Mouse (Mus musculus): ENCODE data around the gene Nup210. TPM values are rescaled to one million over a fixed set of nuclear protein-coding genes. Genes with fewer than 3 reads are reported as not detected.
A peak's percentile ranks its signal among the peaks of the same experiment; 100 is the strongest.

The Nup210 gene
- polyA plus RNA-seq, 1 experiment from 2014 or later, result 12.5 TPM

DNA sequence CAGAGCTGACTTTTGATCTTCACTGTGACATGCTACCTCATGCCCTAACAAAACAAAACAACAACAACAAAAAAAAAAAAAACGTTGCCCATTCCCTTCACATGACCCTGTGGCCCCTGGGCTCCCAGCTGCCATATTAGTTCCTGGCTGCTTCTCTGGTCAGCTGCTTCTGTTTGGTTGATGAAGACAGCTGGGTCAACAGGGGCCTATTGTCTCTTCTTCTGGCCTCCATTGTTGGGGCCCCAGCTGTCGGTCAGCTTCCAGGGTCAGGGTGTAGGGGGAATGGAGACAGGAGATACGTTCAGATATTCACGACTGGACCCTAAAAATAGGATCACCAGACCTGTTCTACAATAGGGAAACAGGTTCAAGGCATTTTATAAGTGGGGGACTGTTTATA is 39.4 kb upstream of the Nup210 start:
- WGBS, result 16% methylated on average over 4 of the region's 4 CpGs

DNA sequence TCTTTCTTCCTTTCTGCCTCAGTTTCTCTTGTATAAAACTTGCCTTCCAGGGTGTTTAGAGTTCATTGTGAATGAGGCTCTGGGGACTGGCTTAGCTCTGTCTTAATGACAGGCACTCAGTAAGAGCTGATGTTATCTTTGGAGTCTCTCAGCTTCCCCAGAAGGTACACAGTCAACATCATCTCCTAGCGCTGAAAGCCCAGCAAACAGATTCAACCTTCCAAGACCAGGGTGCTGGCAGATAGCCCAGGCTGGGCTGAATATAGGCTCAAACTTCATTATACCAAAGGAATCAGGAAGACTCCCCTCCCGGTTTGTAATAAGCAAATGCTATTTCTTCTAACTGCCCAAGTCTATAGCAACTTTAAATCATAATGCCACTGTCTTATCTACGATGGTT is 38.7 kb upstream of the Nup210 start:
- H3K4me2 ChIP-seq, result no peak overlapping the region
- H3K4me3 ChIP-seq, result no peak overlapping the region
- H3K9me3 ChIP-seq, result no peaks in the 10 kb centered on the region
- WGBS, result 66% methylated on average over 3 of the region's 3 CpGs
- no peak overlapping the region for H3K9ac ChIP-seq
- peak overlapping the region; percentile 54; the same call in 1 of the 2 replicates for H3K27ac ChIP-seq (replicated peaks)
- no peak for ATAC-seq (ENCODE audit: low read depth)
- peaks cover 76% of the 10 kb centered on the region for H3K4me1 ChIP-seq (replicated peaks)
- H3K36me3 ChIP-seq, result no peaks in the 10 kb centered on the region
- H3K27me3 ChIP-seq, result no peaks in the 10 kb centered on the region

More for the DNA sequence above, 39.4 kb upstream of the Nup210 start:
- H3K36me3 ChIP-seq, result no peaks in the 10 kb centered on the region
- ATAC-seq (ENCODE audit: low read depth), result no peak
- H3K9me3 ChIP-seq, result no peaks in the 10 kb centered on the region
- H3K4me3 ChIP-seq, result peak overlapping the region; percentile 64
- peak overlapping the region; percentile 87 for H3K4me2 ChIP-seq
- H3K9ac ChIP-seq, result peak overlapping the region; percentile 85; the same call in 1 of the 2 replicates
- peak overlapping the region; percentile 92 for H3K27ac ChIP-seq (replicated peaks)
- H3K27me3 ChIP-seq, result no peaks in the 10 kb centered on the region
- peaks cover 83% of the 10 kb centered on the region for H3K4me1 ChIP-seq (replicated peaks)

DNA sequence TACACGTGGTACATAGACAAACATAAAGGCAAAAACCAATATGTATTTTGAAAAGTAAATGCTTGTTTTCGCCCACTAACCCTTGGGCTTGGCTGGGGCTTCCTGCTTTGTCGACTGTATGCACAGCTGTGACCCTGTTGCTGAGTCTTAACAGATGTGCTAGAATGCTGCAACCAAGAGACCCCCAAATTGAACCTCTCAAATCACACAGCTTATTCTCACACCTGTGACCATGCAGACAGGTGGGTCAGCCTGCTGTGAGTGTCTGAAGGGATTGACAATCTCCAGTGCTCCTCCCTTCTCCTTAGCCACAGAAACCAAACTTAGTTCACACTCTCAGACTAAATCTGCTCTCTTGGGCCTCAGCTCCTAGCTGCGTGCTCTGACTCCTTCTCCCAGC is 38.1 kb upstream of the Nup210 start:
- peaks cover 70% of the 10 kb centered on the region for H3K4me1 ChIP-seq (replicated peaks)
- no peak overlapping the region for H3K9ac ChIP-seq
- WGBS, result 66% methylated on average over 4 of the region's 4 CpGs
- H3K27me3 ChIP-seq, result no peaks in the 10 kb centered on the region
- no peak for ATAC-seq (ENCODE audit: low read depth)
- H3K27ac ChIP-seq (replicated peaks), result peak overlapping the region; percentile 54
- no peaks in the 10 kb centered on the region for H3K36me3 ChIP-seq
- no peaks in the 10 kb centered on the region for H3K9me3 ChIP-seq
- H3K4me3 ChIP-seq, result no peak overlapping the region
- H3K4me2 ChIP-seq, result no peak overlapping the region; the same call in 1 of the 2 replicates

DNA sequence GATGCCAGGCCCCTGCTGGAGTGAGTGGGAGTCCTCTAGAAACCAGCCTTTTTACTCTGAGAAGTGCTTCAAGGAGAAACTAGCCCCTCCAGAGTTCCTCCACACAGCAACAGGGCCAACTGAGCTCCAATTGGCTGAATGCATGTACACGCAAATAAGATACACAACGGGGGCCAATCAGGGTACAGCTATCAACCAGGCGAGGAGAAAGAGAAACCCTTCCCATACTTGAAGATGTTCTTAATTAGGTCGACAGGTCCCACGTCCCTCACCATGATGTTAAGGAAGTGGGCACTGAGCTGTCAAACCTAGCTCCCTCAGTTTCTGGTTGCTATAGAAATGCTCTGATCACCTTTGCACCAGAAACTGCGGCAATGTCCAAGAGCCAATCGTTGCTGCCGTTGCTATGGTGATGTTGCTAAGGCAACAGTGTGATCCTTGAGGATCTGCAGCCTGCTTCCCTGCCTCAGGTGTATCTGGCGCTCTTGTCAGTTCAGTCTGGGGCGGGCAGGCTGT is 37.0 kb upstream of the Nup210 start:
- no peaks in the 10 kb centered on the region for H3K27me3 ChIP-seq
- H3K4me3 ChIP-seq, result peak overlapping the region; percentile 27
- no peaks in the 10 kb centered on the region for H3K36me3 ChIP-seq
- H3K9me3 ChIP-seq, result no peaks in the 10 kb centered on the region
- under 1% methylated on average over 10 of the region's 10 CpGs for WGBS
- H3K9ac ChIP-seq, result no peak overlapping the region
- H3K4me1 ChIP-seq (replicated peaks), result peaks cover 63% of the 10 kb centered on the region
- peak overlapping the region; percentile 46 for H3K4me2 ChIP-seq
- ATAC-seq (ENCODE audit: low read depth), result peak; percentile 67
- peak overlapping the region; percentile 79 for H3K27ac ChIP-seq (replicated peaks)

DNA sequence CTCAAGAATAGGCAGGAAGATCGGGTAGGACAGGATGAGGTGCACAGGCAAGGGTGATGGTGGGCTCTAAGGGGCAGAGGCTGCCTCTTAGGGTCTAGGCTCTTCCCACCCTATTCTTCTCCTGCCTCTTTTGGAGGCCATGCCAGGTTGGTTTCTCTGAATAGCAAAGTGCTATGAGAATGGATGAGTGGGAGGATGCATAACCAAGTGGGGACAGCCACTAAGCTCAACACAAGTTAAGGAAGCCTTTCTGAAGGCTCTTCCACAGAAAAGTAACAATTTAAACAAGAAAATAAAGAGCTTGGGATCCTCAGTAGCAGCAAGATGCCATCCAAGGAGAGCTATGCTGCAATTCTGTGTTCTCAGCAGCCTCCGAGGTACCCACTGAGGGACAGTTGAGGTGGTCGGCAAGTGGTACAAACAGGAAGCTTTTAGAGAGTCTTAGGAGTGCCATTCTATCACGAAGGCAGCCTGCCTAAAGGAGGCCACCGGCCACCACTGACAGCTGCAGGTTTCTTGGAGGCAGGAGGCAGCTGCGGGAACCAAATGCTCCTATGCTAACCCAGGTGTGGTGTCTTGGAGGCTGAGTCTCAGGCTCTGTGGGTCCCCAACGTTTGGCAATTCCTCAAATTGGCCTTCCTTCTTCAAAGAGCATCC is 36.4 kb upstream of the Nup210 start:
- Histone ChIP-seq H3K9ac (no peak overlapping the region), H3K4me3 (peak overlapping the region; percentile 27; the same call in 1 of the 2 replicates), H3K36me3 (no peaks in the 10 kb centered on the region), H3K4me2 (peak overlapping the region; percentile 46), H3K27ac (replicated peaks) (peak overlapping the region; percentile 79), H3K4me1 (replicated peaks) (peaks cover 63% of the 10 kb centered on the region), H3K27me3 (no peaks in the 10 kb centered on the region), H3K9me3 (no peaks in the 10 kb centered on the region)
- ATAC-seq (ENCODE audit: low read depth), result no peak
- WGBS, result 38% methylated on average over 7 of the region's 7 CpGs

DNA sequence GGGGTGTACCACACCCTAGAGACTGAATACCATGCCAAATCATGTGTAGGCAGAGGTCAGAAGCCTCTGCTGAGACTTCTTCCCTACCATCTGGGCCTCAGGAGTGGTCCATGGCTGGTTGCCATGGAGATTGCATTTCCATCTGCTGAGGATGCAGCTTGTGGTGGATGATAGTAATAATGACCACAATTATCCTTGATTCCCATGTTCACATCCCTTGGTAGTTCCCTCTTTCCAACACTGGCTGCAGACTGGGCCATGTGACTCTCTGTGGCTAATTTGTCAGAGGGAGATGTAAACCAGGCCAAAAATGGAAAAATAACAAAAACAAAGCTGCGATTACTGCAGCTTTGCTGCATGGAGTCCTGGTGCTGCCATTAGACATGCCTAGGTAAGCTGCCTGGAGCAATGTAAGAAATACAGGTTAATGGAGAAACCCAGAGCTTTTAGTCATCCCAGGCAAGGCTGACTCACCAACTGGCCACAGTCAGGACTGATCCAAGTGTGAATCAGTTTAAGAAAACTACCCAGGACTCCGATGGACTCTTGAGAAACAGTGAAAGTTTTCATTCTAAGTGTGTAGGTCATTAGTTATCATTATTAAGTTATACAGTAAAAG is 30.6 kb upstream of the Nup210 start:
- peak overlapping the region; percentile 93 for H3K27ac ChIP-seq (replicated peaks)
- H3K4me3 ChIP-seq, result no peak overlapping the region
- H3K27me3 ChIP-seq, result no peaks in the 10 kb centered on the region
- peak overlapping the region; percentile 1; the same call in 1 of the 2 replicates for H3K9ac ChIP-seq
- no peaks in the 10 kb centered on the region for H3K9me3 ChIP-seq
- no peak overlapping the region for H3K4me2 ChIP-seq
- peaks cover 45% of the 10 kb centered on the region for H3K4me1 ChIP-seq (replicated peaks)
- peak; percentile 87 for ATAC-seq (ENCODE audit: low read depth)
- no peaks in the 10 kb centered on the region for H3K36me3 ChIP-seq
- WGBS, result 61% methylated on average over 2 of the region's 2 CpGs

- Histone ChIP-seq H3K9ac (peak overlapping the region; percentile 1; the same call in 1 of the 2 replicates), H3K36me3 (no peaks in the 10 kb centered on the region), H3K27me3 (no peaks in the 10 kb centered on the region), H3K4me3 (no peak overlapping the region), H3K27ac (replicated peaks) (peak overlapping the region; percentile 93), H3K9me3 (no peaks in the 10 kb centered on the region), H3K4me2 (no peak overlapping the region), H3K4me1 (replicated peaks) (peaks cover 45% of the 10 kb centered on the region)
- 10% methylated on average over 5 of the region's 5 CpGs for WGBS
- peak; percentile 95 for ATAC-seq (ENCODE audit: low read depth)
Observed at GRCm38 (mm10) chr6:91146443-91147151, 30.0 kb upstream of the Nup210 start.

GRCm38 (mm10) chr6:91145572-91145971 is 28.9 kb upstream of the Nup210 start:
- Histone ChIP-seq H3K27ac (replicated peaks) (peak overlapping the region; percentile 93), H3K4me1 (replicated peaks) (peaks cover 45% of the 10 kb centered on the region), H3K4me3 (no peak overlapping the region), H3K9me3 (no peaks in the 10 kb centered on the region), H3K36me3 (no peaks in the 10 kb centered on the region), H3K4me2 (no peak overlapping the region), H3K27me3 (no peaks in the 10 kb centered on the region), H3K9ac (no peak overlapping the region)
- ATAC-seq (ENCODE audit: low read depth), result no peak
- WGBS, result 66% methylated on average over 5 of the region's 5 CpGs

DNA sequence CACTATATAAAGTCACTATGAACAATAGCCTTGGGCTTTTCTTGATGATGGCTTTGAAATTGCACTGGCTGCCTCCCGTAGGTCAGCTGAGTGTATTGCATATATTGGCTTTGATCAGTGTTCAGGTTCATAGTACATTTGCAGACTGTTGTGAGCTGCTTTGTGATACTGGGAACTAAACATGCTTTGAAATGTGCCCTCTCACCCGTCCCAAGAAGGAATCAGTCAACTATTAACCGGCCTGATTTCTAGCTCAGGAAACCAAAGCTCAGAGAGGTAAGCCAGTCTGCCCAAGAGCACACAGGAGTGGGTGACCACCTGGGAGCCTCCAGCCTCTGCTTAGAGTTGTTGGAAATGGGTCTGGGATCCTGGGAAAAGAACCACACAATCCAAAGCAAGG is 28.4 kb upstream of the Nup210 start:
- Histone ChIP-seq H3K36me3 (no peaks in the 10 kb centered on the region), H3K4me2 (no peak overlapping the region), H3K4me3 (no peak overlapping the region), H3K9ac (no peak overlapping the region), H3K4me1 (replicated peaks) (peaks cover 45% of the 10 kb centered on the region), H3K9me3 (no peaks in the 10 kb centered on the region), H3K27ac (replicated peaks) (peak overlapping the region; percentile 93), H3K27me3 (no peaks in the 10 kb centered on the region)
- 78% methylated on average over 3 of the region's 3 CpGs for WGBS
- no peak for ATAC-seq (ENCODE audit: low read depth)

DNA sequence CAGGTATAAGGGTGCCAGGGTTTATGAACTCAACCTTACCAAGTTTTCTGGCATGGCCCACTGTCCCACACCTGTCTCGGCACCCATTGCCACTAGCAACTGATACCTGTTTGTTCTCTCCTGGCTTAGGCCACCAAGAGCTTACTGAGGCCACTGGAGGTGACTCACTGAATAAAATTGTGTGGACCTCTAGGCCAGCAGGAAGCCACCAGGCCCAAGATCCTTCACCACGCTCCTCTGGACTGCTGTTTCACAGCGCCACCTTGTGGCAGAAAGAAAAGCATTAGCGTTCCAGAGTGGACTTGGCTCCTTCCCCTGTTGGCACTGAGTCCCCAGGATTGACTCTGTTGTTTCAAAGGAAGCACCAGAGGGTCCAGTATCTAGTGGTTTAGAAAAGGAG is 23.2 kb upstream of the Nup210 start:
- Histone ChIP-seq H3K27ac (replicated peaks) (no peak overlapping the region), H3K27me3 (no peaks in the 10 kb centered on the region), H3K36me3 (no peaks in the 10 kb centered on the region), H3K9ac (no peak overlapping the region), H3K9me3 (no peaks in the 10 kb centered on the region), H3K4me2 (no peak overlapping the region), H3K4me3 (no peak overlapping the region), H3K4me1 (replicated peaks) (0 out of 2 replicates have a peak, but pooled peaks cover 3% of the 10 kb centered on the region)
- no peak for ATAC-seq (ENCODE audit: low read depth)
- 31% methylated on average over 4 of the region's 4 CpGs for WGBS

DNA sequence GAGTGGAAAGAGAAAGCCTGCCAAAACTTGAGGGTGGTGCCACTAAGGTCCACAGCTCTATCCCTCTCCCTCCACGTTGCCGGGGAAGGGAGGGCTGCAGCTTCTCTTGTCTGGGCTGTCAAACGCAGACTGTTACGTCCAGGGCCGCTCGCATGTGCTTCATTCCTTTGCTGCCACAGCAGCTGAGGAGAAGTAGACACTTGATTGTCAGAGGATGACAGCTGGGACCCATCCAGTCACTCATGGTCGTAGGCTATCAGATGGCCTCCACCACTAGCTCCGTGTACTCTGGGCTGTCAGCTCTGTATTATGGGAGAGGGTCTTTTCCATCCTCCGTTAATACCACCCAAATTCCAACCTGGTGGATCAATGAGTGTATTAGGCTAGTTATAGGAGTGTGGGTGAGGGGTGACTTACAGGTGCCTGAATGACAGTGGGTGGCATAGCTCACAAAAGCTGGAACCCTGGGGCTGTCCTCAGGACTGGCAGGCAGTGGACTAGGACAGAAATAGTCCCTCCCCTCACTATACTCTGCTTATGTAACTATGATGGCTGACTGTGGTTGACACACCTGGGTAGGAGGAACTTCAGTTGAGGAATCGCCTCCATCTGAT is 20.8 kb upstream of the Nup210 start:
- H3K4me1 ChIP-seq (replicated peaks), result no peaks in the 10 kb centered on the region
- H3K9me3 ChIP-seq, result no peaks in the 10 kb centered on the region
- no peak overlapping the region for H3K27ac ChIP-seq (replicated peaks)
- 79% methylated on average over 10 of the region's 10 CpGs for WGBS
- no peak overlapping the region for H3K9ac ChIP-seq
- H3K4me3 ChIP-seq, result no peak overlapping the region
- no peak overlapping the region for H3K4me2 ChIP-seq
- ATAC-seq (ENCODE audit: low read depth), result no peak
- H3K27me3 ChIP-seq, result no peaks in the 10 kb centered on the region
- H3K36me3 ChIP-seq, result no peaks in the 10 kb centered on the region

DNA sequence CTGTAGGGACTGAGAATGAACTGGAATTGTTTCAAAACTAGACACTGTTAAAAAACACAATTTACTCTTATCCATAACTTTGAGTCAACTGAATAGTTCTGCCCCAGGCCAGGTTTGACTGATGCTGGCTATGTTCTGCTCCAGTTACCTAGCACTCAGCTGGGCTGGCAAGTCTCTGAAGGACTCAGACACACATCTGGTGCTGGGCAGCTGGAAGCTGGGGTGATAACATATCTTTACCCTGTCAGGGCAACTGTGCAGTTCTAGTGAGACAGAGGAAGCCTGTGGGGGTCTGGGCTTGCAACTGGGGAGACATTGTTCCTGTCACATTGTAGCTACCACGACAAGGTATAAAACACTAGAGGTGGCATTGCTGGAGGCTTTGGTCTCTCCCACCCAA is 14.2 kb upstream of the Nup210 start:
- Histone ChIP-seq H3K36me3 (no peaks in the 10 kb centered on the region), H3K4me1 (replicated peaks) (no peaks in the 10 kb centered on the region), H3K9ac (no peak overlapping the region), H3K4me3 (no peak overlapping the region), H3K4me2 (no peak overlapping the region), H3K27ac (replicated peaks) (no peak overlapping the region), H3K27me3 (no peaks in the 10 kb centered on the region), H3K9me3 (no peaks in the 10 kb centered on the region)
- ATAC-seq (ENCODE audit: low read depth), result no peak
- WGBS, result 74% methylated on average over 1 of the region's 1 CpGs
